Mouse (Mus musculus): ENCODE measurements around the gene Tedc1.
A peak's percentile ranks its signal among the peaks of the same experiment; 100 is the strongest.

Gene Tedc1

GRCm38 (mm10) chr12:113152272-113152661, 4.0 kb upstream of the Tedc1 start:
- DNase-seq (ENCODE audit: low spot score in 2 of 2): peak in 1 of 2 experiments; percentile 46

- no peak for DNase-seq (ENCODE audit: low spot score in 2 of 2)
Observed at GRCm38 (mm10) chr12:113152991-113153525, 3.2 kb upstream of the Tedc1 start.

DNA sequence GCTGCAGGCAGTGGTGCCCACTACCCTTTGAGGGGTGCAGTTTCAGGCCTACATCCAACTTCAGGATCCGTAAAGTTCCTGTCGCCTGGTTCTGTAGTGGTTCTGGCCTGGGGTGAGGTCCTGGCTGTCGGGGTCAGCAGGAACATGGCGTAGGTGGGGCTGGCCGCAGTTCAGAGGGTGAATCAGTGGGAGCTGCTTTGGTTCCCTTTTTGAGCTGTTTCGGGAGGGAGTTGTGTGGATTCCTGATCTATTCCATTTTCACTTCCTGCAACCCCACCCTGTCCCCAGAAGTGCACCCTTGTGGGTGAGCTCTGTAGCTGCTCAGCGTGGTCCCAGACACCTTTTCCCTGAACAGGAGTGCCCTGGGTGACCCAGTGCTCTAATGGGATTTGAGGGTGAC, 2.2 kb upstream of the Tedc1 start:
- peak in 1 of 2 experiments; percentile 29 for DNase-seq (ENCODE audit: low spot score in 2 of 2)

GRCm38 (mm10) chr12:113154747-113155075, 1.5 kb upstream of the Tedc1 start:
- DNase-seq (ENCODE audit: low spot score in 2 of 2): no peak

- peak in 1 of 2 experiments; percentile 54 for DNase-seq (ENCODE audit: low spot score in 2 of 2)
Observed at GRCm38 (mm10) chr12:113155076-113155771, 997 bp upstream of the Tedc1 start.

- DNase-seq (ENCODE audit: low spot score in 2 of 2): no peak
Observed at GRCm38 (mm10) chr12:113156540-113156929, 314 bp downstream of the Tedc1 start.

GRCm38 (mm10) chr12:113157002-113157401, 781 bp downstream of the Tedc1 start:
- DNase-seq (ENCODE audit: low spot score in 2 of 2): no peak

DNA sequence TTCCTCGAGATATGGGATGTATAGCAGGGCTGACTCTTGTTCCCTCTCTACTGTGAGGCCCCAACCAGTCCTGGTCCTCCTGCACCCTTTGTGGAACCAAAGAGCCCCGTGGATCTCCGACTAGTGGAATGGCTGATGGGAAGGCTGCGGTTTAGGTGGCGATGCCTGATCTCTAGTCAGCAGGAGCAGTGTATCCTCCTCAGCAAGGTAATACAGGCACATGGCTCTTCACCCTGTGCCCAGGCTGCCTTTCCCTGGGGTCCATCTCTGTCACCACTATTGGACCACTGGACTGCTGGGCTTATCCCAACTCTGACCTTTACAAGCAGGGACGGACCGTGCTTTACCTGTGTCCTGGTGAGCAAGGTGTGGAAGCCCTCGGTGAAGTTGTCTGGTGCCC, 1.3 kb downstream of the Tedc1 start:
- DNase-seq (ENCODE audit: low spot score in 2 of 2): no peak

DNA sequence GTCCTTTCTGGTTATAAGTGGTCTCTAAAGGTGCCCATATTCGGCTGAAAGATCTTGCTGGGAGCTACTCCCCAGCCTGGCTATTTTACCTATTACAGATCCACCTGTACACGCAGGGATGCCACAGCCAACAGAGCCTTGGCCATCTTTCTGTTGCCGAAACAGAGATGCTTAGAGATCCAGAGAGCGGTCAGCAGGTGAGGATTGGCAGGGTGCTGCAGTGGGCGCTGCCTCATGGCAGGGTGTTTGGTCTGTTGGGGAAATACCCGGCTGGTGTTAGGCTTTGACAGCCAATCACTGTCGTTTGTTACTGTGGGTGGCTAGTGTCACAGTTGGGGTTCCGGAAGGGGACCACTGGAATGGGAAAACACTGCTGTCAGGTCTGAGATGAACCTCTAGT, 1.8 kb downstream of the Tedc1 start:
- no peak for DNase-seq (ENCODE audit: low spot score in 2 of 2)

DNA sequence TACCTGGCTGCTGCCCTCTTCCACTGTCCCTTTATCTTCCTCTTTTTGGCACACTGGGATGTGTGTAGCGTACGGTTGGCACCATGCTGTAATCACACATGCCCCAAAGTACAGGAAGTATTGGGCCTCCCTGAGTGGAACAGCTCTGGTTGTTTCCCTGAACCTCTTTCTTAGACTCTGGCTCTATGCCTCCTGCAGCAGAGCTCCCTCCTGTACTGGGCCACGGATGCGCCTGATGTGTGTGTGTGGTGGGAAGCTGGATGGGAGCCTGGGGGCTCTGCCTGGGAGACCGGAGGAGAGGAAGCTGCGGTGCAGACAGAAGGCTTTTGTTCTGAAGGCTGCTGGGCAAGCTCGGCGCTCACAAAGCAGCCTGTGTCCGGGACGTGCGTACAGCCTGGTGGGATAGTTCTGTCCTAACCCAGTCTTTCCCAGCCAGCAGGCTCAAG, 7.4 kb downstream of the Tedc1 start:
- no peak for DNase-seq (ENCODE audit: low spot score in 2 of 2)

DNA sequence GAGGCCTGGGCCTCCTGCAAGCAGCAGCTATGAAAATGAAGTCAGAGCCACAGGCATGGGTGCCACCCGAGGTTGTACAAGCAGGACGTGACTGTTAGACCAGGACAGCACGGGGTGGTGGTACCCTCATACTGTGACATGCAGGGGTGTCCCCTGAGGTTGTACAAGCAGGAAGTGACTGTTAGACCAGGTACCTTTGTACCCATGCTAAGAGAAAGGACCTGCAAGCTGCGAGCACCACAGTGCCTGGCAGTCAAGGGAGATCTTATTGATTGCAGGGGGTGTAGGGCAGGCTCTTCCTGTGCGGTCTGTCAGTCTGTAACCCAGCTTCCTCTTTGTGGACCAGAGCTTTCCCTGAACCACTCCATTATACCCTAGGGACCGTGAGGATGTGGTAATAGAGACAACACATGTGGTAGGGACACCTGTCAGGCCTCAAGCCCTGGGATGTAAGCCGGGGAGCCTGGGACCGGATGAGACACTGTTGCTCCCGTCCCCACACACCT, 11.9 kb downstream of the Tedc1 start:
- DNase-seq (ENCODE audit: low spot score in 2 of 2): no peak

DNA sequence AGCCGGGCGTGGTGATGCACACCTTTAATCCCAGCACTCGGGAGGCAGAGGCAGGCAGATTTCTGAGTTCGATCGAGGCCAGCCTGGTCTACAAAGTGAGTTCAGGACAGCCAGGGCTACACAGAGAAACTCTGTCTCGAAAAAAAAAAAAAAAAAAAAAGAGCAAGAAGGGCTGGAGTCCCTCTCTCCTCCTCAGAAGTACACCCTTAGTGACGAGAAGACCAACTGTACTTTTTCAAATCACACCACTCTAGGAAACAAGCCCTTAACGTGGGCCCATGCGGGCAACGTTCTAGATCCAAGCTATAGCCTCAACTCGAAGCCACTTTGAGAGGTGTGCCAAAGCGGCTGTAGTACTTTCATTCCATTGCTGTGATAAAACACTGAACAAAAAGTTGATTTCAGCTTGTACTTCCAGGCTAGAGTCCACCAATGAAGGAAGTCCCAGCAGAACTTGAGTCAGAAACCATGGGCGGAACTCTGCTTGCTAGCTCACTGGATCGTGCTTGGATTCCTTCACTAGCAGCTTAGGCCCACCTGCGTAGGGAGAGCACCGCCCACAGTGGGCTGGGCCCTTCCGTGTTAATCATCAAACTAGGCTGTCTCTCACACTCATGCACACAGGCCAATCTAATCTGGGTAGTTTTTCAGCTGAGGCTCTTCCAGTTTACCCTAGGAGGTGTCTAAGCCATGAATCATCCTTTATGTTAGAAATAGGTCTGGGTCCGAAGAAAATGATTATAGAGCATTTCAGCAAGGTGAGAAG, 20.9 kb downstream of the Tedc1 start:
- DNase-seq (ENCODE audit: low spot score in 2 of 2): no peak

DNA sequence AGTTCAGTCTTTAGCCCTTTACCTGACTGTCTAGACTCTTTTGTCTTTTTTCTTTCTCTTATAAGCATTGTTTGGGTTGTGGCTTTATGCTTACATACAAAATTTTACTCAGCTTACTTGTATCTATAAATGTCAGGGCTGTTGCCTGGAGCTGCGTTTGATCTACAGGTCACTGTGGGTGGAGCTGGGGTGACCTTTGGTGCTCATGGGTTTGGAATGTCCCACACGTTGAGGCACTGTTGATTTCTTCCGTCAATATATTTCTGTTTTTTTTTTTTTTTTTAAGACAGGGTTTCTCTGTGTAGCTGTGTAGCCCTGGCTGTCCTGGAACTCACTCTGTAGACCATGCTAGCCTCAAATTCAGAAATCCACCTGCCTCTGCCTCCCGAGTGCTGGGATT, 24.8 kb downstream of the Tedc1 start:
- no peak for DNase-seq (ENCODE audit: low spot score in 2 of 2)

DNA sequence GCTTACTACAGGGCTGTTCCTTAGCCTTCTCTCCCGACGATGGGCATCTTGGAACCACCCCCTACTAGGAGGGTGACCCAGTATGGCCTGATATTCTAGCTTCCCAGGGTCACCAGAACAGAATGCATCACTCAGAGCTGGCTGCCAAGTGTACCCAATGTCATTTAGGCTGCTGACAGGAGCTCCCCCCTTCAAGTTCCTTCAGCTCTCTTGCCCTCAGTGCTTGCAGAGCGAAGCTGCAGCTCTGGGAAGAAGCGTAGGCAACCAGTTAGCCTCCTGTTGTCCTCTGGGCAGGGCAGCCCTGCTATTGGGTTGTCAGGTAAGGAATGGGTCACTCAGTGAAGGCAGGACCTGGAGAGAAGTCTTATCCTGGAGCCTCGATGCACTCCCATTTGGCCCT, 28.7 kb downstream of the Tedc1 start:
- DNase-seq (ENCODE audit: low spot score in 2 of 2): no peak

- no peak for DNase-seq (ENCODE audit: low spot score in 2 of 2)
Observed at GRCm38 (mm10) chr12:113185442-113186291, 29.4 kb downstream of the Tedc1 start, which contains the start of gene Tmem121. Gene Tmem121 (plus strand): TSS chr12:113185930.

GRCm38 (mm10) chr12:113186326-113187010, 30.2 kb downstream of the Tedc1 start:
- DNase-seq (ENCODE audit: low spot score in 2 of 2): no peak

GRCm38 (mm10) chr12:113187011-113187375, 30.8 kb downstream of the Tedc1 start:
- DNase-seq (ENCODE audit: low spot score in 2 of 2): no peak

GRCm38 (mm10) chr12:113187584-113188295, 31.5 kb downstream of the Tedc1 start:
- peak; percentile 62 to 78 for DNase-seq (ENCODE audit: low spot score in 2 of 2)

- DNase-seq (ENCODE audit: low spot score in 2 of 2): no peak
Observed at GRCm38 (mm10) chr12:113188349-113189055, 32.3 kb downstream of the Tedc1 start.

DNA sequence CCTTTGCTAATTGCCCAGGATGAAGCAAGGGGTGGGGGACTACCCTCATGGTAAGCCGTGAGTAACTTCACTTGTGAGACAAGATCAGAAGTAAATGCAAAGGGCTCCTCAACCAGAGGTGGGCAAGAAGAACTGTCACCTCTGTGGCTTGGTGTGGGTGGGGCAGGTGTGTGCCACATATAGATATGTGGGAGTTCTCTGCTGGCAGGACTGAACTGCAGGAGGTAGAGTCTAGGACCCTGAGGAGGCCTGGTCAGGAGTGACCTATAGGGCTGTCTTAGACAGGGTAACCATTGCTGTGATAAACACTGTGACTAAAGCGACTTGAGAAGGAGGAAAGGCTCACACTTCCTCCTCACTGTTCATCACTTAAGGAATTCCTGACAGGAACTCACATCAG, 37.2 kb downstream of the Tedc1 start:
- no peak for DNase-seq (ENCODE audit: low spot score in 2 of 2)
